Comparison of ENCODE assay signal across 29 mouse cellular contexts in the genomic region with DNA sequence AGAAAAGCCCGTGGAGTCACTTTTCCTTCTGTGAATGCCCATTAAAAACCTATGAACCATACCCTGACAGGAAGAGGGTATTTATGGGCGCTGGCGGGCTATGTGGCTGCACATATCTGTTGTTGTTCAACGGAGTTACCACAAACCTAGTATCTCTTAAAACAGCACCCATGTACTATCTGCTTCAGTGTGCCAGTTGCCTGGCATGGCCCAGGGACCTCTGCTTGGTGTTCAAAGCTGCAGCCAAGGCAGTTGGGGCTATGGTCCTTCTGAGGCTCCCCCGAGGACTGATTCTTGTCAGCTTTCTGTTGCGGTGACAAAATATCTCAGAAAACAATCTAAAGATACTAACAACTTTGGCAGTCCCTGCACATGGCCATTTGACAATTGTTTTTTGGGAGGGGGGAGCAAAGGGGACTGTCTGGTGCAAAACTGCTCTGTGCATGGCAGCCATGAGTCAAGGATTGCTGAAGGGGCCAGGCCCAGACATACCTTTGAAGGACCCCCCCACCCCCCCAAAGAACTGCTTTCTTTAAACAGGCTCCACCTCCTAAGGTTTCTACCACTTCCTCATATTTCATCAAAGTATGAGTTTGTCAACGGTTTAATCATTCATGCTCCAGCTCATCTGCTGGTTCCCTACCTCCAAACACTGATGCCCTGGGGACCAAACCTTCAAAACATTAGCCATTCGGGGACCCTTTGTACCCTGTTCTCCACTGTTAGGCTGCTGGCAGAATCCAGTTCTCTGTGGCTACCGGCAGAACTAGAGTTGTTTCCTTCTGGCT. TPM values are rescaled to one million over a fixed set of nuclear protein-coding genes. Genes with fewer than 3 reads are reported as not detected.
DNase-seq lines count a peak whose midpoint lies in the region; ATAC-seq and TF ChIP-seq lines count a peak whose summit lies in the region.
"Had no signal": no experiment of that assay in that cellular context is flagged by ENCODE, and none has a peak within 500 bp of the region (broad histone marks: within the 10 kb centered on the region; RNA-seq: fewer than 3 reads in every experiment).

No protein-coding gene starts in this region.

- H3K4me2 ChIP-seq in liver, postnatal 0 days (ENCODE audit: low read depth, low read length): no peak overlapping the region
- no peak overlapping the region for H3K4me2 ChIP-seq in forebrain, embryonic 15.5 days (replicated peaks)
- H3K4me2 ChIP-seq: heart, embryonic 15.5 days; hindbrain, embryonic 14.5 days; limb, embryonic 15.5 days; midbrain, embryonic 13.5 days; neural tube, embryonic 12.5 days had no signal

- no peak overlapping the region for H3K4me3 ChIP-seq in liver, postnatal 0 days (ENCODE audit: low read depth, low read length)
- H3K4me3 ChIP-seq in forebrain, embryonic 15.5 days: no peak overlapping the region
- H3K4me3 ChIP-seq: heart, embryonic 15.5 days; limb, embryonic 15.5 days; midbrain, embryonic 13.5 days; neural tube, embryonic 12.5 days had no signal

- ATAC-seq in liver, postnatal 0 days: peak; percentile 71
- ATAC-seq in forebrain, embryonic 15.5 days (replicated peaks): no peak
- ATAC-seq: forebrain, embryonic 14.5 days; midbrain, embryonic 13.5 days had no signal

- no peak overlapping the region for H3K27ac ChIP-seq in liver, postnatal 0 days (ENCODE audit: low read depth)
- no peak overlapping the region for H3K27ac ChIP-seq in forebrain, embryonic 15.5 days (replicated peaks)
- H3K27ac ChIP-seq: heart, embryonic 15.5 days; hindbrain, embryonic 14.5 days; kidney, postnatal 0 days; limb, embryonic 15.5 days; macrophage; midbrain, embryonic 13.5 days; neural tube, embryonic 12.5 days had no signal

- no peaks in the 10 kb centered on the region for H3K9me3 ChIP-seq in liver, postnatal 0 days (ENCODE audit: low read length)
- no peaks in the 10 kb centered on the region for H3K9me3 ChIP-seq in forebrain, embryonic 15.5 days
- H3K9me3 ChIP-seq: heart, embryonic 15.5 days; limb, embryonic 15.5 days; midbrain, embryonic 13.5 days; neural tube, embryonic 12.5 days had no signal

- TF ChIP-seq CTCF in liver, postnatal 0 days (IDR thresholded peaks at IDR 0.05; ENCODE audit: low read depth): no peak

- H3K9ac ChIP-seq in liver, postnatal 0 days (replicated peaks): no peak overlapping the region
- H3K9ac ChIP-seq in forebrain, embryonic 15.5 days (replicated peaks): no peak overlapping the region
- H3K9ac ChIP-seq: heart, embryonic 15.5 days; hindbrain, embryonic 14.5 days; limb, embryonic 15.5 days; midbrain, embryonic 13.5 days; neural tube, embryonic 12.5 days had no signal

- 56% methylated on average over 9 of the region's 9 CpGs for WGBS in liver, postnatal 0 days (ENCODE audit: insufficient replicate concordance)
- WGBS in forebrain, embryonic 15.5 days: 91% methylated on average over 9 of the region's 9 CpGs

- intact Hi-C loops in heart, postnatal 14 days (cut with DNase I): no loop called here

- no peaks in the 10 kb centered on the region for H3K27me3 ChIP-seq in liver, postnatal 0 days (ENCODE audit: insufficient read depth, low read length)
- H3K27me3 ChIP-seq in splenic B cell, adult 2 months (ENCODE audit: control insufficient read depth, insufficient read depth, low read length, poor library complexity, severe bottlenecking): no peaks in the 10 kb centered on the region
- no peaks in the 10 kb centered on the region for H3K27me3 ChIP-seq in forebrain, embryonic 15.5 days
- H3K27me3 ChIP-seq: heart, embryonic 15.5 days; limb, embryonic 15.5 days; midbrain, embryonic 13.5 days; neural tube, embryonic 12.5 days had no signal

- H3K36me3 ChIP-seq in liver, postnatal 0 days (replicated peaks; ENCODE audit: insufficient read depth, low read length): peaks cover 45% of the 10 kb centered on the region
- no peaks in the 10 kb centered on the region for H3K36me3 ChIP-seq in splenic B cell, adult 2 months (ENCODE audit: control insufficient read depth, insufficient read depth, low read length, poor library complexity, severe bottlenecking)
- H3K36me3 ChIP-seq in forebrain, embryonic 15.5 days: 0 out of 2 replicates have a peak, but pooled peaks cover 3% of the 10 kb centered on the region

- H3K4me1 ChIP-seq in liver, postnatal 0 days (ENCODE audit: insufficient read depth): no peaks in the 10 kb centered on the region
- no peaks in the 10 kb centered on the region for H3K4me1 ChIP-seq in forebrain, embryonic 15.5 days
- H3K4me1 ChIP-seq: limb, embryonic 15.5 days; midbrain, embryonic 13.5 days; neural tube, embryonic 12.5 days had no signal

- peak; percentile 80 for TF ChIP-seq EP300 in liver, postnatal 0 days (IDR thresholded peaks at IDR 0.05; ENCODE audit: low read depth)

- DNase-seq in heart, adult 11 months: peak; percentile 65
- no peak for DNase-seq in heart, postnatal 14 days
- DNase-seq in MEL-GATA-1-ER (ENCODE audit: extremely low read depth, low read depth): peak; percentile 68
- peak; percentile 15 for DNase-seq in liver, postnatal 0 days
- DNase-seq in splenic B cell, adult 2 months (ENCODE audit: low read depth, low spot score): peak; percentile 26
- DNase-seq in lung, postnatal 10 days: no peak
- DNase-seq in testis, postnatal 10 days (ENCODE audit: low spot score): no peak
- DNase-seq: adrenal gland, postnatal 25 days; cerebellum, adult 8-10 months; cerebellum, postnatal 36 days; gastrocnemius, postnatal 25 days; heart, postnatal 4 days; kidney, adult 2 months; left cerebral cortex, postnatal 4 days; retina, postnatal 1 day; right cerebral cortex, postnatal 25 days; thymus, postnatal 36 days had no signal

RNA-seq across cellular contexts. Expression of a gene that starts 16.5 kb away (rescaled TPM):
- total RNA-seq in heart, postnatal 14 days (2021): 1 to 10 TPM; 1.8 to 3.3 TPM
- polyA plus RNA-seq in liver, postnatal 0 days (2015; fragmentation: Nextera tagmentation; extraction: Ambion mirVana): 12.8 and 13.0 TPM in 2 replicates
- polyA plus RNA-seq in forebrain, embryonic 15.5 days (2015; fragmentation: Nextera tagmentation; extraction: Ambion mirVana): 6.3 and 7.0 TPM in 2 replicates

RNA-seq across cellular contexts. Expression of a gene that starts 17.0 kb away (rescaled TPM):
- total RNA-seq in heart, postnatal 14 days (2021): 1,000 to 10,000 TPM; 1,478 to 1,683 TPM
- 0.85 and 2.5 TPM in 2 replicates for polyA plus RNA-seq in liver, postnatal 0 days (2015; fragmentation: Nextera tagmentation; extraction: Ambion mirVana)
- 0.20 and 0.29 TPM in 2 replicates for polyA plus RNA-seq in forebrain, embryonic 15.5 days (2015; fragmentation: Nextera tagmentation; extraction: Ambion mirVana)
- total RNA-seq: adrenal gland, postnatal 25 days; layer of hippocampus, postnatal 14 days; left cerebral cortex, postnatal 4 days had no signal
- polyA plus RNA-seq: brain, embryonic 14.5 days; forebrain, embryonic 14.5 days; hindbrain, embryonic 14.5 days; intestine, embryonic 14.5 days; kidney, postnatal 0 days; macrophage had no signal

RNA-seq across cellular contexts. Expression of a gene that starts 43.7 kb away (rescaled TPM):
- 10 to 100 TPM; 60.0 to 64.1 TPM for total RNA-seq in heart, postnatal 14 days (2021)
- 2.7 and 3.3 TPM in 2 replicates for polyA plus RNA-seq in liver, postnatal 0 days (2015; fragmentation: Nextera tagmentation; extraction: Ambion mirVana)
- 24.6 and 27.3 TPM in 2 replicates for polyA plus RNA-seq in forebrain, embryonic 15.5 days (2015; fragmentation: Nextera tagmentation; extraction: Ambion mirVana)

Comparison
In these comparisons a context has a peak if more than half of its experiments do, and no peak if none do; other contexts are left out.
1. DNase-seq: peak in heart, adult 11 months (single experiment), MEL-GATA-1-ER (single experiment), liver, postnatal 0 days (single experiment) and splenic B cell, adult 2 months (single experiment); none in heart, postnatal 14 days (0 of 2), lung, postnatal 10 days (single experiment) and testis, postnatal 10 days (single experiment).